Mouse (Mus musculus): ENCODE measurements around the gene Nkx2-3. TPM values are rescaled to one million over a fixed set of nuclear protein-coding genes. Genes with fewer than 3 reads are reported as not detected.

Gene Nkx2-3
- 0.35 TPM for total RNA-seq (2023)

DNA sequence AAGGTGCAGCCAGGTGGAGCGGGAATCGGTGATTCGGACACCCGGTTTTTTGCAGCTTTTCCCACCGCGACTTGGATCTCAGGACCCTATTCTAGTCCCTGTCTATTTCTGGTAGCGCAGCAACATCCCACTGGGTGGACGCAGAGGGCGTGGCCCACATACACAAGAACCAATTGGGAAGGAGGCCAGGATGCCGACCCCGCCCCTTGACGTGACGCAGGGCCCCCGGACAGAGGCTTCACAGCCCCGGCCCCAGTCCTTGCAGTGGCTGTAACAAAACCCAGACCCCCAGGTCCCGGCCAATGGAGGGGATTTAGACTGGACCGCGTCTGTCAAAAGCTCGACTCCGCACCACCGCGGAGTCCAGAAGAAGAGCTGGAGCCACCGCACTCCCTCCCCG, at the start of gene Nkx2-3:
Gene Nkx2-3 (plus strand): TSS at position 275 of the 400 bp plus-strand sequence.

Other genes starting within 250 kb of the Nkx2-3 start
- gene Hpse2, start 224.0 kb upstream of the Nkx2-3 start, total RNA-seq (2023) = not detected
- gene Cnnm1, start 171.9 kb upstream of the Nkx2-3 start, total RNA-seq (2023) = not detected
- gene Got1, start 87.7 kb upstream of the Nkx2-3 start, total RNA-seq (2023) = 89.9 TPM
- 50.2 TPM for gene Slc25a28, start 62.6 kb downstream of the Nkx2-3 start, total RNA-seq (2023)
- 9.4 TPM for gene Entpd7, start 77.3 kb downstream of the Nkx2-3 start, total RNA-seq (2023)
- 9.3 TPM for gene Cutc, start 140.7 kb downstream of the Nkx2-3 start, total RNA-seq (2023)
- 11.9 TPM for gene Cox15, start 140.7 kb downstream of the Nkx2-3 start, total RNA-seq (2023)
- not detected for gene Abcc2, start 169.9 kb downstream of the Nkx2-3 start, total RNA-seq (2023)

All from CD4-positive naive resting alpha-beta T cell, adult 57 days (primary cell).